Mouse (Mus musculus) heart, embryonic 13.5 days (tissue): ENCODE measurements at regions not wholly inside any gene's neighbourhood (a gene's known extent, or its start where the extent isn't known, plus 50 kb on each side); places are given as distances from the start of the nearest gene placed in this dataset.

Experiments used
- ATAC-seq: fragments of 200-750 bp; cut with Nextera tagmentation; 2 replicates; pipeline ENCODE4 v1.8.0; 2017; ENCODE audit warnings: moderate TSS enrichment; ENCODE audit not compliant: insufficient number of reproducible peaks, low FRiP score, low TSS enrichment; ENCODE audit errors: extremely low read depth
- H3K27ac ChIP-seq: fragments of 300-500 bp; sonication (generic); replicated peaks from 2 replicates; pipeline ENCODE4 v1.5.1; 2015; ENCODE audit warnings: moderate library complexity, mild to moderate bottlenecking, inconsistent platforms
- H3K27me3 ChIP-seq: fragments of 300-500 bp; sonication (generic); replicated peaks from 2 replicates; pipeline ENCODE4 v1.6.1; 2015; ENCODE audit warnings: mild to moderate bottlenecking, inconsistent platforms
- H3K36me3 ChIP-seq: fragments of 300-500 bp; sonication (generic); 2 replicates; pipeline ENCODE4 v1.6.1; 2015; ENCODE audit warnings: mild to moderate bottlenecking, inconsistent platforms
- H3K4me1 ChIP-seq: fragments of 300-500 bp; sonication (generic); 2 replicates; pipeline ENCODE4 v1.6.1; 2015; ENCODE audit warnings: inconsistent platforms
- H3K4me2 ChIP-seq: fragments of 300-500 bp; sonication (generic); 2 replicates; pipeline ENCODE4 v1.6.1; 2015; ENCODE audit warnings: inconsistent platforms, mild to moderate bottlenecking, moderate library complexity
- H3K4me3 ChIP-seq: fragments of 300-500 bp; sonication (generic); 2 replicates; pipeline ENCODE4 v1.5.1; 2015; ENCODE audit warnings: moderate library complexity, mild to moderate bottlenecking, inconsistent platforms
- H3K9ac ChIP-seq: fragments of 300-500 bp; sonication (generic); 2 replicates; pipeline ENCODE4 v1.6.1; 2015; ENCODE audit warnings: inconsistent platforms, mild to moderate bottlenecking, moderate library complexity
- H3K9me3 ChIP-seq: fragments of 300-500 bp; sonication (generic); 2 replicates; pipeline ENCODE4 v1.6.1; 2016; ENCODE audit warnings: inconsistent platforms
- WGBS: fragments of 180-500 bp; shearing (Covaris S2); methylation state at CpG from one replicate; pipeline ENCODE4 v1.1.7; 2015; ENCODE audit warnings: mixed read lengths; 5-methylcytosine and 5-hydroxymethylcytosine counted together

- no peak for ATAC-seq
- Histone ChIP-seq H3K9ac (no peak overlapping the region), H3K4me1 (peaks cover 2% of the 10 kb centered on the region), H3K27ac (no peak overlapping the region), H3K4me2 (no peak overlapping the region), H3K9me3 (no peaks in the 10 kb centered on the region), H3K27me3 (no peaks in the 10 kb centered on the region), H3K36me3 (no peaks in the 10 kb centered on the region), H3K4me3 (no peak overlapping the region)
- 65% methylated on average over 6 of the region's 6 CpGs for WGBS
These were observed 270.4 kb downstream of the Plpp3 start for GRCm38 (mm10) chr4:105427581-105427980.

- WGBS, result 88% methylated on average over 6 of the region's 6 CpGs
- Histone ChIP-seq H3K36me3 (no peaks in the 10 kb centered on the region), H3K27me3 (no peaks in the 10 kb centered on the region), H3K4me3 (no peak overlapping the region), H3K4me1 (no peaks in the 10 kb centered on the region), H3K4me2 (no peak overlapping the region), H3K9ac (no peak overlapping the region), H3K9me3 (no peaks in the 10 kb centered on the region), H3K27ac (no peak overlapping the region)
- no peak for ATAC-seq
These were observed 272.4 kb downstream of the Plpp3 start for GRCm38 (mm10) chr4:105429381-105430100.

GRCm38 (mm10) chr4:105432461-105432860 lies 275.3 kb downstream of the Plpp3 start:
- Histone ChIP-seq H3K36me3 (no peaks in the 10 kb centered on the region), H3K4me3 (no peak overlapping the region), H3K4me2 (no peak overlapping the region), H3K9ac (no peak overlapping the region), H3K4me1 (peaks cover 20% of the 10 kb centered on the region), H3K27ac (no peak overlapping the region), H3K27me3 (no peaks in the 10 kb centered on the region), H3K9me3 (no peaks in the 10 kb centered on the region)
- WGBS, result 78% methylated on average over 4 of the region's 4 CpGs
- no peak for ATAC-seq

GRCm38 (mm10) chr4:105437141-105437540 lies 280.0 kb downstream of the Plpp3 start:
- H3K4me1 ChIP-seq, result peaks cover 20% of the 10 kb centered on the region
- H3K36me3 ChIP-seq, result no peaks in the 10 kb centered on the region
- no peak overlapping the region for H3K4me2 ChIP-seq
- no peak overlapping the region for H3K27ac ChIP-seq
- no peak overlapping the region for H3K4me3 ChIP-seq
- no peaks in the 10 kb centered on the region for H3K27me3 ChIP-seq
- H3K9ac ChIP-seq, result no peak overlapping the region
- H3K9me3 ChIP-seq, result no peaks in the 10 kb centered on the region
- ATAC-seq, result no peak
- WGBS, result 31% methylated on average over 5 of the region's 5 CpGs

- ATAC-seq, result no peak
These were observed 292.1 kb downstream of the Plpp3 start for GRCm38 (mm10) chr4:105449046-105449860.

GRCm38 (mm10) chr4:105450881-105451280 lies 293.7 kb downstream of the Plpp3 start:
- ATAC-seq, result no peak

More at GRCm38 (mm10) chr4:105449046-105449860, 292.1 kb downstream of the Plpp3 start:
- no peak overlapping the region for H3K4me3 ChIP-seq
- H3K27me3 ChIP-seq, result 0 out of 2 replicates have a peak, but pooled peaks cover 7% of the 10 kb centered on the region
- no peaks in the 10 kb centered on the region for H3K9me3 ChIP-seq
- no peak overlapping the region for H3K9ac ChIP-seq
- peak overlapping the region; percentile 4; the same call in 1 of the 2 replicates for H3K4me2 ChIP-seq
- no peaks in the 10 kb centered on the region; the same call in 1 of the 2 replicates for H3K4me1 ChIP-seq
- WGBS, result 66% methylated on average over 11 of the region's 11 CpGs
- H3K36me3 ChIP-seq, result no peaks in the 10 kb centered on the region
- H3K27ac ChIP-seq, result no peak overlapping the region

GRCm38 (mm10) chr4:105451871-105452270 lies 294.7 kb downstream of the Plpp3 start:
- 81% methylated on average over 2 of the region's 2 CpGs for WGBS
- H3K4me3 ChIP-seq, result no peak overlapping the region
- H3K27me3 ChIP-seq, result 0 out of 2 replicates have a peak, but pooled peaks cover 7% of the 10 kb centered on the region
- no peaks in the 10 kb centered on the region; the same call in 1 of the 2 replicates for H3K4me1 ChIP-seq
- no peak overlapping the region for H3K9ac ChIP-seq
- H3K27ac ChIP-seq, result no peak overlapping the region
- no peaks in the 10 kb centered on the region for H3K9me3 ChIP-seq
- ATAC-seq, result no peak
- no peak overlapping the region for H3K4me2 ChIP-seq
- no peaks in the 10 kb centered on the region for H3K36me3 ChIP-seq

More at GRCm38 (mm10) chr4:105450881-105451280, 293.7 kb downstream of the Plpp3 start:
- Histone ChIP-seq H3K4me2 (no peak overlapping the region), H3K9ac (no peak overlapping the region), H3K9me3 (no peaks in the 10 kb centered on the region), H3K27me3 (0 out of 2 replicates have a peak, but pooled peaks cover 7% of the 10 kb centered on the region), H3K27ac (no peak overlapping the region), H3K36me3 (no peaks in the 10 kb centered on the region), H3K4me1 (no peaks in the 10 kb centered on the region; the same call in 1 of the 2 replicates), H3K4me3 (no peak overlapping the region)
- 82% methylated on average over 4 of the region's 4 CpGs for WGBS

GRCm38 (mm10) chr4:105456955-105457621 lies 299.9 kb downstream of the Plpp3 start:
- Histone ChIP-seq H3K36me3 (no peaks in the 10 kb centered on the region), H3K4me2 (no peak overlapping the region), H3K9me3 (no peaks in the 10 kb centered on the region), H3K4me3 (no peak overlapping the region), H3K27me3 (no peaks in the 10 kb centered on the region), H3K4me1 (no peaks in the 10 kb centered on the region), H3K27ac (no peak overlapping the region), H3K9ac (no peak overlapping the region)
- WGBS, result 76% methylated on average over 11 of the region's 11 CpGs
- no peak for ATAC-seq

GRCm38 (mm10) chr4:105459991-105460688 lies 303.0 kb downstream of the Plpp3 start:
- no peak for ATAC-seq
- Histone ChIP-seq H3K4me2 (no peak overlapping the region), H3K27me3 (no peaks in the 10 kb centered on the region), H3K9me3 (no peaks in the 10 kb centered on the region), H3K4me1 (no peaks in the 10 kb centered on the region), H3K27ac (no peak overlapping the region), H3K4me3 (no peak overlapping the region), H3K9ac (no peak overlapping the region), H3K36me3 (no peaks in the 10 kb centered on the region)
- WGBS, result 82% methylated on average over 3 of the region's 3 CpGs

GRCm38 (mm10) chr4:105460689-105461005 lies 303.5 kb downstream of the Plpp3 start:
- H3K36me3 ChIP-seq, result no peaks in the 10 kb centered on the region
- H3K27me3 ChIP-seq, result no peaks in the 10 kb centered on the region
- H3K9me3 ChIP-seq, result no peaks in the 10 kb centered on the region
- no peak overlapping the region for H3K4me3 ChIP-seq
- no peak overlapping the region for H3K9ac ChIP-seq
- ATAC-seq, result no peak
- no peak overlapping the region for H3K4me2 ChIP-seq
- 53% methylated on average over 2 of the region's 2 CpGs for WGBS
- no peaks in the 10 kb centered on the region for H3K4me1 ChIP-seq
- no peak overlapping the region for H3K27ac ChIP-seq

- 86% methylated on average over 7 of the region's 7 CpGs for WGBS
- H3K9ac ChIP-seq, result no peak overlapping the region
- peaks cover 17% of the 10 kb centered on the region for H3K4me1 ChIP-seq
- peaks cover 13% of the 10 kb centered on the region for H3K27me3 ChIP-seq
- no peak overlapping the region for H3K4me2 ChIP-seq
- no peak overlapping the region for H3K4me3 ChIP-seq
- H3K36me3 ChIP-seq, result no peaks in the 10 kb centered on the region
- H3K27ac ChIP-seq, result no peak overlapping the region
- ATAC-seq, result no peak
- H3K9me3 ChIP-seq, result no peaks in the 10 kb centered on the region
These were observed 310.7 kb downstream of the Plpp3 start for GRCm38 (mm10) chr4:105467811-105468210.
